Mouse (Mus musculus) hindlimb bud, embryonic 11.5 days (tissue): ENCODE measurements at regions not wholly inside any gene's neighbourhood (a gene's known extent, or its start where the extent isn't known, plus 50 kb on each side); places are given as distances from the start of the nearest gene placed in this dataset.

Experiments
- DNase-seq: peaks from one replicate; pipeline ENCODE4 v3.0.0-alpha.2; 2012; ENCODE audit warnings: low read depth, low spot score; ENCODE audit errors: extremely low spot score

DNA sequence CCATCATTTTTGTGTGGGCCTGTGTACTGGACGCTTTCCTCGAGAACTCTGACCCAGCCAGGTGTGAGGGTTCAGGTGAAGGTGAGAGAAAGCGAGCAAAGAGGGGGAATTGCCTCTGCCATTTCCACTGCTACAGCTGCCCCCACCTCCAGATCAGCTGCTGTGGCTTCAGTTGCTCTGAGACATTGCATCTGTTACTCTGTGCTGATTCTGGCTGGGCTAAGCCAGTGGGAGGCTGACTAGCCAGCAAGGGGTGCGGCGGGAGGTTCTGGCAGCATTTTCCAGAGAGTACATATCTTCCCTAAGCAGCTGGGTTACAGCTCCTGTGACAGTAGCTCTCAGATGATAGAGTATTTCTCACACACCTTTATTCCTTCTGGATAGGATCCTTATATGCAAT is 712.7 kb upstream of the Cdh18 start:
- no peak for DNase-seq

GRCm38 (mm10) chr15:21858540-21858939 is 690.3 kb upstream of the Cdh18 start:
- DNase-seq: no peak

DNA sequence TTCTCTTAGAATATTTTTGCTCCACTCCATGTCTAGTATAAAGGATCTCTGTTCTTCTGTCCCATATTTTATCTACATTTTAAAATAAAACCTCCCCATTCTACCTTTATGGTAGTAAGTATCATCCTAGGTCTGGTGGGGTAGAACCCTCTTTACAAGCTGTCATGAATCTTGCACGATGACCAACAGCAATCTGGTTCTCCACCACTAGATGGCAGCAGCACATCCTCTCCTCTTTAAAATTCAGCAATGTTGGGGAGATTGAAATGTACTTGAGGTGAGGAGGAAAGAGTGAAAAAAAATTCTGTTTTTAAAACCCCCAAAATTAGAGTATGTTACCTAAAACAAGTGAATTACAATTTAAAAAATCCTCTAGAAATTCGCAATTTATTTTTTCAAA is 663.6 kb upstream of the Cdh18 start:
- DNase-seq: peak; percentile 22
